Mouse (Mus musculus) cortical plate, adult 2 months (tissue): ENCODE measurements around the gene Kdm1a. TPM values are rescaled to one million over a fixed set of nuclear protein-coding genes. Genes with fewer than 3 reads are reported as not detected.

Experiments used
- H3K27ac ChIP-seq: fragments of 200-500 bp; 2 replicates; pipeline ENCODE4 v1.5.1; 2012; ENCODE audit warnings: low read length, control low read depth, inconsistent platforms; ENCODE audit not compliant: insufficient read depth
- H3K4me1 ChIP-seq: fragments of 200-500 bp; 2 replicates; pipeline ENCODE4 v1.6.1; 2011; ENCODE audit warnings: low read length; ENCODE audit not compliant: control insufficient read depth, insufficient read depth
- H3K4me3 ChIP-seq: fragments of 200-500 bp; 2 replicates; pipeline ENCODE4 v1.5.1; 2011; ENCODE audit warnings: mild to moderate bottlenecking, low read length, control low read depth; ENCODE audit not compliant: insufficient read depth
- CTCF ChIP-seq: fragments of 200-500 bp; IDR thresholded peaks from 2 replicates; pipeline ENCODE4 v1.5.1; 2011; ENCODE audit warnings: mild to moderate bottlenecking, control low read depth, low read length; ENCODE audit not compliant: insufficient read depth; ENCODE audit errors: extremely low read depth
- POLR2A ChIP-seq: fragments of 200-500 bp; IDR thresholded peaks from 2 replicates; pipeline ENCODE4 v1.6.1; 2011; ENCODE audit warnings: mild to moderate bottlenecking, low read length, control low read depth; ENCODE audit not compliant: insufficient read depth; ENCODE audit errors: extremely low read depth
- polyA plus RNA-seq: library from polyadenylated mRNA; depleted of rRNA; stranded (reverse); fragments of >200 nt; gene quantifications from 2 replicates; pipeline ENCODE4 v1.2.3, GENCODE M21; 2012

Gene Kdm1a
- polyA plus RNA-seq, 1 experiment, result 67.1 TPM

GRCm38 (mm10) chr4:136636511-136636910 lies 34.0 kb upstream of the Kdm1a start:
- Histone ChIP-seq H3K27ac (no peak overlapping the region), H3K4me3 (no peak overlapping the region), H3K4me1 (no peaks in the 10 kb centered on the region)
- TF ChIP-seq POLR2A, result no peak

GRCm38 (mm10) chr4:136635995-136636394 lies 33.5 kb upstream of the Kdm1a start:
- H3K27ac ChIP-seq, result no peak overlapping the region
- H3K4me3 ChIP-seq, result no peak overlapping the region
- no peaks in the 10 kb centered on the region for H3K4me1 ChIP-seq
- TF ChIP-seq CTCF (no peak), POLR2A (no peak)

GRCm38 (mm10) chr4:136631237-136631994 lies 28.9 kb upstream of the Kdm1a start:
- H3K27ac ChIP-seq, result no peak overlapping the region
- TF ChIP-seq POLR2A (no peak), CTCF (no peak)
- H3K4me3 ChIP-seq, result no peak overlapping the region
- H3K4me1 ChIP-seq, result no peaks in the 10 kb centered on the region

- H3K4me1 ChIP-seq, result no peaks in the 10 kb centered on the region
- TF ChIP-seq POLR2A (no peak), CTCF (no peak)
- no peak overlapping the region for H3K4me3 ChIP-seq
- no peak overlapping the region for H3K27ac ChIP-seq
Measured at GRCm38 (mm10) chr4:136626590-136626989, 24.1 kb upstream of the Kdm1a start.

GRCm38 (mm10) chr4:136622388-136622787 lies 19.9 kb upstream of the Kdm1a start, which contains the start of gene Lactbl1:
Gene Lactbl1, plus strand, starts transcription at chr4:136622621.
- Histone ChIP-seq H3K4me1 (no peaks in the 10 kb centered on the region), H3K27ac (no peak within 1 kb of the TSS), H3K4me3 (no peak within 1 kb of the TSS)
- no peak for TF ChIP-seq POLR2A
- no peak for TF ChIP-seq CTCF

- Histone ChIP-seq H3K4me1 (no peaks in the 10 kb centered on the region), H3K4me3 (no peak overlapping the region), H3K27ac (no peak overlapping the region)
- TF ChIP-seq CTCF (no peak), POLR2A (no peak)
Measured at GRCm38 (mm10) chr4:136621956-136622355, 19.4 kb upstream of the Kdm1a start.

GRCm38 (mm10) chr4:136621336-136621735 lies 18.8 kb upstream of the Kdm1a start:
- no peak overlapping the region for H3K27ac ChIP-seq
- peak; percentile 62 for TF ChIP-seq CTCF
- TF ChIP-seq POLR2A, result no peak
- H3K4me3 ChIP-seq, result no peak overlapping the region
- no peaks in the 10 kb centered on the region for H3K4me1 ChIP-seq

GRCm38 (mm10) chr4:136613657-136614056 lies 11.1 kb upstream of the Kdm1a start:
- TF ChIP-seq POLR2A (no peak), CTCF (no peak)
- Histone ChIP-seq H3K4me1 (no peaks in the 10 kb centered on the region), H3K4me3 (no peak overlapping the region), H3K27ac (no peak overlapping the region)

GRCm38 (mm10) chr4:136610387-136610856 lies 7.9 kb upstream of the Kdm1a start, which contains the start of gene Tex46:
Gene Tex46, plus strand, starts transcription at chr4:136610437.
- no peaks in the 10 kb centered on the region for H3K4me1 ChIP-seq
- H3K27ac ChIP-seq, result no peak within 1 kb of the TSS
- no peak within 1 kb of the TSS for H3K4me3 ChIP-seq
- TF ChIP-seq CTCF (no peak), POLR2A (no peak)
